Mouse (Mus musculus) bone marrow macrophage, adult 2 months (primary cell): ENCODE data around the gene Alg9.
"Not testable (repeated sequence)": the region's sequence is repeated elsewhere in the genome, so short reads cannot be mapped to it uniquely, and the experiment has no call there.

Experiments used
- CTCF ChIP-seq: IDR thresholded peaks from 2 replicates; pipeline ENCODE4 v1.5.1; 2012; ENCODE audit warnings: low read depth, mild to moderate bottlenecking, low read length, moderate library complexity
- POLR2A ChIP-seq: IDR thresholded peaks from 2 replicates; pipeline ENCODE4 v1.6.1; 2012; ENCODE audit warnings: mild to moderate bottlenecking, low read depth, low read length, borderline replicate concordance

GRCm38 (mm10) chr9:50832582-50832981 is 57.8 kb downstream of the Alg9 start:
- TF ChIP-seq CTCF, POLR2A: not testable (repeated sequence)
